Mouse (Mus musculus) heart, postnatal 36 days (tissue): ENCODE measurements around the gene Abhd16a. TPM values are rescaled to one million over a fixed set of nuclear protein-coding genes. Genes with fewer than 3 reads are reported as not detected.
A peak's percentile ranks its signal among the peaks of the same experiment; 100 is the strongest.

Experiments
- DNase-seq, 2 experiments: peaks; one replicate each; pipeline ENCODE4 v3.0.0; 2021 to 2022
- intact Hi-C: fragments of 180-260 bp; cut with DNase I; formaldehyde crosslinking; loops from one replicate; pipeline ENCODE4 v1.15.1; 2025
- total RNA-seq, 2 experiments: library from RNA; stranded (reverse); gene quantifications; 2 replicates each; pipeline ENCODE4 v1.2.3; 2021

Abhd16a gene
- 10 to 100 TPM; 54.6 to 61.1 TPM for total RNA-seq

GRCm38 (mm10) chr17:35088825-35089644, at the start of gene Abhd16a:
Abhd16a (plus strand) TSS chr17:35089263.
- DNase-seq = peak; percentile 90 to 98
- intact Hi-C loops = loop anchor here (2.0 kb wide), 1 partner anchor 68 kb away; no protein-coding TSS in a partner anchor

GRCm38 (mm10) chr17:35043794-35044193, 45.3 kb upstream of the Abhd16a start:
- no peak for DNase-seq
- intact Hi-C loops = no loop called here

- intact Hi-C loops = no loop called here
- DNase-seq = no peak
These were observed 43.9 kb upstream of the Abhd16a start for GRCm38 (mm10) chr17:35044904-35045806.

- intact Hi-C loops = loop anchor here (1.0 kb wide), 1 partner anchor 24 kb away; no protein-coding TSS in a partner anchor
- DNase-seq = no peak
These were observed 43.0 kb upstream of the Abhd16a start for GRCm38 (mm10) chr17:35045807-35046680.

GRCm38 (mm10) chr17:35046681-35047455, 42.2 kb upstream of the Abhd16a start, which contains the start of gene Msh5:
Msh5 (minus strand) TSS chr17:35046745.
- intact Hi-C loops = loop anchor here (1.0 kb wide), 1 partner anchor 25 kb away; no protein-coding TSS in a partner anchor

GRCm38 (mm10) chr17:35047688-35048087, 41.4 kb upstream of the Abhd16a start:
- intact Hi-C loops = no loop called here
- DNase-seq = no peak

More at GRCm38 (mm10) chr17:35046681-35047455, 42.2 kb upstream of the Abhd16a start, which contains the start of gene Msh5:
- DNase-seq = peak; percentile 96 to 98

GRCm38 (mm10) chr17:35048149-35048931, 40.7 kb upstream of the Abhd16a start:
- no peak for DNase-seq

GRCm38 (mm10) chr17:35048932-35049440, 40.1 kb upstream of the Abhd16a start:
- intact Hi-C loops = no loop called here
- no peak for DNase-seq

More at GRCm38 (mm10) chr17:35048149-35048931, 40.7 kb upstream of the Abhd16a start:
- intact Hi-C loops = no loop called here

- intact Hi-C loops = no loop called here
These were observed 39.5 kb upstream of the Abhd16a start, which contains the start of gene Clic1 for GRCm38 (mm10) chr17:35049561-35050016. Clic1 (plus strand) TSS chr17:35049966.

GRCm38 (mm10) chr17:35050126-35050750, 38.8 kb upstream of the Abhd16a start:
- DNase-seq = peak; percentile 80 to 84
- intact Hi-C loops = no loop called here

More at GRCm38 (mm10) chr17:35049561-35050016, 39.5 kb upstream of the Abhd16a start, which contains the start of gene Clic1:
- peak; percentile 62 for DNase-seq

- intact Hi-C loops = no loop called here
- DNase-seq = peak; percentile 77 to 80
These were observed 37.6 kb upstream of the Abhd16a start for GRCm38 (mm10) chr17:35051156-35052086.

GRCm38 (mm10) chr17:35052271-35052798, 36.7 kb upstream of the Abhd16a start:
- intact Hi-C loops = no loop called here
- DNase-seq = no peak

- DNase-seq = no peak
- intact Hi-C loops = no loop called here
These were observed 33.2 kb upstream of the Abhd16a start for GRCm38 (mm10) chr17:35055691-35056495.

GRCm38 (mm10) chr17:35057090-35057489, 32.0 kb upstream of the Abhd16a start:
- intact Hi-C loops = no loop called here
- no peak for DNase-seq

GRCm38 (mm10) chr17:35058316-35058715, 30.7 kb upstream of the Abhd16a start:
- DNase-seq = no peak
- intact Hi-C loops = no loop called here
